Mouse (Mus musculus) lung, postnatal 0 days (tissue): Measurements from ENCODE around the gene Hook2.

Experiments used
- CTCF ChIP-seq: IDR thresholded peaks from 2 replicates; pipeline ENCODE4 v1.5.1; 2016; ENCODE audit warnings: antibody characterized with exemption, mild to moderate bottlenecking
- EP300 ChIP-seq: IDR thresholded peaks from 2 replicates; pipeline ENCODE4 v1.6.1; 2016; ENCODE audit warnings: antibody characterized with exemption, mild to moderate bottlenecking, control low read depth

DNA sequence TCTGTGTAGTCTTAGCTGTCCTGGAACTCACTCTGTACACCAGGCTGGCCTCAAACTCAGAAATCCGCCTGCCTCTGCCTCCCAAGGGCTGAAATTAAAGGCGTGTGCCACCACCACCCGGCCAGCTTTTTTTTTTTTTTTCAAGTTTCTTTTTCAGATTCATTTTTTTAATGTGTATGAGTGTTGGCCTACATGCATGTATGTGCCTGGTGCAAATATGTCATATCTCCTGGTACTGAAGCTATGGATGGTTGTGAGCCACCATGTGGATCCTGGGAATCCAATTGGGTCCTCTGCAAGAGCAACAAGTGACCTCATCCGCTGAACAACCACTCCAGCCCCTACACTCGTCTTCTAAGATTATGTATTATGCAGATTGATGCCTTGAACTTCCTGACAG is 3.0 kb upstream of the Hook2 start:
- TF ChIP-seq CTCF: no peak
- TF ChIP-seq EP300: no peak
